Mouse (Mus musculus): ENCODE measurements around the gene Asphd1. TPM values are rescaled to one million over a fixed set of nuclear protein-coding genes. Genes with fewer than 3 reads are reported as not detected.
"Not testable (repeated sequence)": the region's sequence is repeated elsewhere in the genome, so short reads cannot be mapped to it uniquely, and the experiment has no call there.

The Asphd1 gene
- polyA plus RNA-seq, 1 experiment: not detected

- WGBS: 44% methylated on average over 3 of the region's 3 CpGs
- no peak for TF ChIP-seq CTCF (IDR thresholded peaks at IDR 0.05; ENCODE audit: insufficient read depth, low read length)
- TF ChIP-seq POLR2A (IDR thresholded peaks at IDR 0.05; ENCODE audit: borderline replicate concordance, extremely low read depth, low read depth, low read length): no peak
- no peak for DNase-seq
- no peak overlapping the region for H3K4me3 ChIP-seq (replicated peaks; ENCODE audit: extremely low read depth, low read depth, low read length)
- no peaks in the 10 kb centered on the region for H3K4me1 ChIP-seq (ENCODE audit: control insufficient read depth, insufficient read depth, low read length)
Measured at GRCm38 (mm10) chr7:126905590-126905989, 43.8 kb downstream of the Asphd1 start.

- peaks cover 11% of the 10 kb centered on the region for H3K4me1 ChIP-seq (ENCODE audit: control insufficient read depth, insufficient read depth, low read length)
- not testable (repeated sequence) for DNase-seq; H3K4me3 ChIP-seq (replicated peaks; ENCODE audit: extremely low read depth, low read depth, low read length)
- WGBS: 95% methylated on average over 7 of the region's 9 CpGs
Measured at GRCm38 (mm10) chr7:126899781-126900180, 49.6 kb downstream of the Asphd1 start.

GRCm38 (mm10) chr7:126898102-126898990 lies 51.0 kb downstream of the Asphd1 start:
- Histone ChIP-seq H3K4me3 (replicated peaks; ENCODE audit: extremely low read depth, low read depth, low read length) (peak overlapping the region; percentile 80), H3K4me1 (ENCODE audit: control insufficient read depth, insufficient read depth, low read length) (peaks cover 11% of the 10 kb centered on the region)
- WGBS: 11% methylated on average over 37 of the region's 37 CpGs
- TF ChIP-seq POLR2A (IDR thresholded peaks at IDR 0.05; ENCODE audit: borderline replicate concordance, extremely low read depth, low read depth, low read length): peak; percentile 97
- no peak for TF ChIP-seq CTCF (IDR thresholded peaks at IDR 0.05; ENCODE audit: insufficient read depth, low read length)
- DNase-seq: peak; percentile 98

DNA sequence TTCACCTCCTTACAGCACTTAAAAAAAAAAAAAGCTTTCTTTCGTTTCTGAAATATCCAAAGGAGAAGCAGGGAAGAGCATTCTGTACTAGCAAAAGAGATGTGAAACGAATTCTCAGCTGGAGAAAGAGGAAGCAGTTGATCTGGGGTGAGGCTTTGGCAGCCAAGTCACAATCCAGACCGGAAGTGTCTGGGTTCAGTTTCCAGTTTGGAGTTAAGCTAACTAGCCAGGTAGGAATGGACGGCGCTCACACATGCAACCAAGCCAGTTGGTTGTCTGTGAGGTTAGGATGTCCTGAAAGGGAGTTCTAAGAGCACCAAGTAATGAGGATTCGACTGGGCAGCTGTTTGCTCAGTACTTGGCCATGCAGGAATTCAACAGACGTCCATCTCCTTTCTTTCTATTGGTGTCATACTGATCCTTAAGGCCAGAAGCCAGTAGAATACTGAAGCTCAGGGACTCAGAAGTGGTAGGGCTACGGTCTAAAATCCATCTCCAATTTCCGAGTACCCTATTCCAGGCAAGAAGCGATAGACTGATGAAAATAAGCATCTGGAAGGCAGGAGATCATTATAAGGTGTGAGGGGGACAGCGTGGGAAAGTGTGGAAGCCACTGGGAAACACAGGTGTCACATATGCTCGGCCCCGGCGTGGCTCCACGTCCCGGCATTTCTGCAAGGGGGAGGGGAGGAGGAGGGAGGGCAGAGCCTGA lies 51.8 kb downstream of the Asphd1 start:
- TF ChIP-seq CTCF (IDR thresholded peaks at IDR 0.05; ENCODE audit: insufficient read depth, low read length) (no peak), POLR2A (IDR thresholded peaks at IDR 0.05; ENCODE audit: borderline replicate concordance, extremely low read depth, low read depth, low read length) (no peak)
- 6% methylated on average over 16 of the region's 16 CpGs for WGBS
- H3K4me1 ChIP-seq (ENCODE audit: control insufficient read depth, insufficient read depth, low read length): peaks cover 11% of the 10 kb centered on the region
- H3K4me3 ChIP-seq (replicated peaks; ENCODE audit: extremely low read depth, low read depth, low read length): peak overlapping the region; percentile 80
- peak; percentile 40 for DNase-seq

DNA sequence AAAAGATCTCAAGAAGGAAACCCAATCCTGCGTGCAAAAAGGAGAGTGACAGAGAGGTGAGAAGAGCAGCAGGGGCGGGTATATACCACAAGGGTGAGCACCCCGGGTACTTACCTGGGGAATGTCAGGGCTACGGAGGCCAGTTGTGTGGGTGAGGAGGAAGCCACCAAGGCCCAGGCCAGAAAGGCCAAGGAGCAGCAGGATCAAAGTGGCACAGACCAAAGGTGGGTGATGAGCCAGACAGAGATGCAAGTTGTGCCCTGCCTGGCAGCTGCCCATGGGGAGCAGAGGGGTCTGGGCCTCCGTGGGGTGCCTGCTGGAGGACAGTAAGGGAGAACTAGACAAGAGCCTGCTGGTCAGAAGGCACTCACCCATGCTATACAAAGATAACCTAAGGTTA lies 52.5 kb downstream of the Asphd1 start:
- WGBS: 83% methylated on average over 5 of the region's 5 CpGs
- no peak overlapping the region for H3K4me3 ChIP-seq (replicated peaks; ENCODE audit: extremely low read depth, low read depth, low read length)

More for the DNA sequence above, 52.5 kb downstream of the Asphd1 start:
- H3K4me1 ChIP-seq (ENCODE audit: control insufficient read depth, insufficient read depth, low read length): peaks cover 11% of the 10 kb centered on the region
- DNase-seq: no peak
- TF ChIP-seq POLR2A (IDR thresholded peaks at IDR 0.05; ENCODE audit: borderline replicate concordance, extremely low read depth, low read depth, low read length) (no peak), CTCF (IDR thresholded peaks at IDR 0.05; ENCODE audit: insufficient read depth, low read length) (no peak)

Other genes with a start within 250 kb of the Asphd1 start
- gene Coro1a, start 241.8 kb downstream of the Asphd1 start, polyA plus RNA-seq (2012; rRNA removed): 208 and 229 TPM in 2 replicates
- 500 and 548 TPM in 2 replicates for gene Mapk3, start 190.0 kb downstream of the Asphd1 start, polyA plus RNA-seq (2012; rRNA removed)
- gene Gdpd3, start 183.2 kb downstream of the Asphd1 start, polyA plus RNA-seq (2012; rRNA removed): 18.4 and 35.7 TPM in 2 replicates
- 390 and 597 TPM in 2 replicates for gene Ypel3, start 172.6 kb downstream of the Asphd1 start, polyA plus RNA-seq (2012; rRNA removed)
- 8.7 and 9.5 TPM in 2 replicates for gene Tbx6, start 168.1 kb downstream of the Asphd1 start, polyA plus RNA-seq (2012; rRNA removed)
- 135 and 156 TPM in 2 replicates for gene Ppp4c, start 157.1 kb downstream of the Asphd1 start, polyA plus RNA-seq (2012; rRNA removed)
- gene Fam57b, start 151.9 kb downstream of the Asphd1 start, polyA plus RNA-seq (2012; rRNA removed): 11.9 and 13.3 TPM in 2 replicates
- not detected in 2 replicates for gene 4930451I11Rik, start 117.9 kb downstream of the Asphd1 start, polyA plus RNA-seq (2012; rRNA removed)
- gene Doc2a, start 102.2 kb downstream of the Asphd1 start, polyA plus RNA-seq (2012; rRNA removed): 0.22 and 0.74 TPM in 2 replicates
- 6.2 and 7.5 TPM in 2 replicates for gene Hirip3, start 87.6 kb downstream of the Asphd1 start, polyA plus RNA-seq (2012; rRNA removed)
- 66.0 and 68.9 TPM in 2 replicates for gene Ino80e, start 87.2 kb downstream of the Asphd1 start, polyA plus RNA-seq (2012; rRNA removed)
- 174 and 210 TPM in 2 replicates for gene Taok2, start 64.9 kb downstream of the Asphd1 start, polyA plus RNA-seq (2012; rRNA removed)
- 83.6 and 92.9 TPM in 2 replicates for gene Tmem219, start 26.7 kb downstream of the Asphd1 start, polyA plus RNA-seq (2012; rRNA removed)
- gene Kctd13, start 20.7 kb downstream of the Asphd1 start, polyA plus RNA-seq (2012; rRNA removed): 22.4 and 24.5 TPM in 2 replicates
- 1.0 TPM in 2 replicates for gene Sez6l2, start 981 bp upstream of the Asphd1 start, polyA plus RNA-seq (2012; rRNA removed)
- gene Cdipt, start 26.3 kb upstream of the Asphd1 start, polyA plus RNA-seq (2012; rRNA removed): 321 and 332 TPM in 2 replicates
- gene Cdiptos, start 26.5 kb upstream of the Asphd1 start, polyA plus RNA-seq (2012; rRNA removed): 2.0 and 3.3 TPM in 2 replicates
- 82.2 and 125 TPM in 2 replicates for gene Mvp, start 65.0 kb upstream of the Asphd1 start, polyA plus RNA-seq (2012; rRNA removed)
- 2.6 and 2.8 TPM in 2 replicates for gene Pagr1b, start 66.9 kb upstream of the Asphd1 start, polyA plus RNA-seq (2012; rRNA removed)
- 5.7 and 7.5 TPM in 2 replicates for gene Pagr1a, start 67.8 kb upstream of the Asphd1 start, polyA plus RNA-seq (2012; rRNA removed)
- gene Gm42742, start 71.5 kb upstream of the Asphd1 start, polyA plus RNA-seq (2012; rRNA removed): 26.5 and 38.8 TPM in 2 replicates
- 8.1 and 9.8 TPM in 2 replicates for gene Prrt2, start 71.6 kb upstream of the Asphd1 start, polyA plus RNA-seq (2012; rRNA removed)
- 131 and 194 TPM in 2 replicates for gene Maz, start 77.5 kb upstream of the Asphd1 start, polyA plus RNA-seq (2012; rRNA removed)
- gene Kif22, start 92.9 kb upstream of the Asphd1 start, polyA plus RNA-seq (2012; rRNA removed): 0.78 and 1.3 TPM in 2 replicates
- 0.37 and 19.0 TPM in 2 replicates for gene Zg16, start 137.7 kb upstream of the Asphd1 start, polyA plus RNA-seq (2012; rRNA removed)
- gene AI467606, start 141.8 kb upstream of the Asphd1 start, polyA plus RNA-seq (2012; rRNA removed): 45.0 and 49.9 TPM in 2 replicates
- gene Qprt, start 172.6 kb upstream of the Asphd1 start, polyA plus RNA-seq (2012; rRNA removed): 0.57 and 0.93 TPM in 2 replicates
- gene Spn, start 188.2 kb upstream of the Asphd1 start, polyA plus RNA-seq (2012; rRNA removed): 11.8 and 13.2 TPM in 2 replicates
- 20.7 and 31.0 TPM in 2 replicates for gene Cd2bp2, start 246.5 kb upstream of the Asphd1 start, polyA plus RNA-seq (2012; rRNA removed)